Mouse (Mus musculus) forebrain, embryonic 13.5 days (tissue): Measurements from ENCODE around the gene Slc39a2. TPM values are rescaled to one million over a fixed set of nuclear protein-coding genes. Genes with fewer than 3 reads are reported as not detected.

Experiments
- ATAC-seq: fragments of 200-750 bp; cut with Nextera tagmentation; 2 replicates; pipeline ENCODE4 v1.8.0; 2017
- H3K27ac ChIP-seq: fragments of 300-500 bp; sonication (generic); 2 replicates; pipeline ENCODE4 v1.5.1; 2015; ENCODE audit warnings: inconsistent platforms, mild to moderate bottlenecking, moderate library complexity
- H3K27me3 ChIP-seq: fragments of 300-500 bp; sonication (generic); 2 replicates; pipeline ENCODE4 v1.6.1; 2015; ENCODE audit warnings: mild to moderate bottlenecking, inconsistent platforms
- H3K36me3 ChIP-seq: fragments of 300-500 bp; sonication (generic); 2 replicates; pipeline ENCODE4 v1.6.1; 2015; ENCODE audit warnings: mild to moderate bottlenecking, inconsistent platforms; ENCODE audit not compliant: poor library complexity, severe bottlenecking
- H3K4me1 ChIP-seq: fragments of 300-500 bp; sonication (generic); 2 replicates; pipeline ENCODE4 v1.6.1; 2015; ENCODE audit warnings: inconsistent platforms
- H3K4me2 ChIP-seq: fragments of 300-500 bp; sonication (generic); 2 replicates; pipeline ENCODE4 v1.6.1; 2015; ENCODE audit warnings: inconsistent platforms, mild to moderate bottlenecking, moderate library complexity
- H3K4me3 ChIP-seq: fragments of 300-500 bp; sonication (generic); 2 replicates; pipeline ENCODE4 v1.5.1; 2015; ENCODE audit warnings: mild to moderate bottlenecking, inconsistent platforms
- H3K9ac ChIP-seq: fragments of 300-500 bp; sonication (generic); 2 replicates; pipeline ENCODE4 v1.6.1; 2015; ENCODE audit warnings: mild to moderate bottlenecking, inconsistent platforms
- H3K9me3 ChIP-seq: fragments of 300-500 bp; sonication (generic); replicated peaks from 2 replicates; pipeline ENCODE4 v1.6.1; 2016; ENCODE audit warnings: inconsistent platforms
- WGBS: fragments of 180-500 bp; shearing (Covaris S2); methylation state at CpG from one replicate; pipeline ENCODE4 v1.1.7; 2015; 5-methylcytosine and 5-hydroxymethylcytosine counted together
- polyA plus RNA-seq: library from polyadenylated mRNA; unstranded; fragments of >200 nt; fragmentation: Nextera tagmentation; extraction: Ambion mirVana; gene quantifications from 2 replicates; pipeline ENCODE4 v1.2.1, GENCODE M21; 2015

Gene Slc39a2
- polyA plus RNA-seq, 1 experiment from 2014 or later = 1.3 TPM

- Histone ChIP-seq H3K9me3 (no peaks in the 10 kb centered on the region), H3K4me3 (no peak overlapping the region), H3K4me1 (no peaks in the 10 kb centered on the region), H3K27me3 (no peaks in the 10 kb centered on the region), H3K36me3 (peaks cover 18% of the 10 kb centered on the region; the same call in 1 of the 2 replicates), H3K4me2 (no peak overlapping the region), H3K27ac (no peak overlapping the region), H3K9ac (no peak overlapping the region)
- 73% methylated on average over 7 of the region's 7 CpGs for WGBS
- no peak for ATAC-seq
Observed at GRCm38 (mm10) chr14:51904706-51905105, 12.0 kb downstream of the Slc39a2 start.

DNA sequence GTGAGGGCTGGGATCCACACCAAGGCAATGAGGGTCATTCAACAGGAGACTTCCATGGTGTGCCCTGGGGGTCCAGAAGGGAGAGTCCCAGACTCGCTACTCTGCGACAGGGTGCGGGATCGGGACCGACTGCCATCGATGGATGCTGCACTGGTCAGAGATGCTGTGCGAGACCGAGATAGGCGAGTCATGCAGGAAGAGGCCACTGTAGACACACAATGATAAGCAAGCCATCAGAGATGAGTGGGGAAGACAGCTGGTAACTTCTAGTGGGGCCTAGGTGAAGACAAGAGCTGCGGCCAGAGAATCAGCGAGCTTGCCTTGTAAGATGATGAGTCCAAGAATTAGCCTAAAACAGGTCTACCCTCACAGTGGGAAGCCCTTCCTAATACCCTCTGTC lies 13.4 kb downstream of the Slc39a2 start:
- Histone ChIP-seq H3K4me2 (no peak overlapping the region), H3K4me1 (no peaks in the 10 kb centered on the region), H3K9ac (no peak overlapping the region), H3K36me3 (peaks cover 20% of the 10 kb centered on the region; the same call in 1 of the 2 replicates), H3K27ac (no peak overlapping the region), H3K4me3 (no peak overlapping the region), H3K27me3 (no peaks in the 10 kb centered on the region), H3K9me3 (no peaks in the 10 kb centered on the region)
- WGBS = 95% methylated on average over 11 of the region's 11 CpGs
- no peak for ATAC-seq

- Histone ChIP-seq H3K36me3 (peaks cover 16% of the 10 kb centered on the region; the same call in 1 of the 2 replicates), H3K9ac (no peak overlapping the region), H3K27me3 (0 out of 2 replicates have a peak, but pooled peaks cover 3% of the 10 kb centered on the region), H3K27ac (no peak overlapping the region), H3K4me1 (peaks cover 17% of the 10 kb centered on the region), H3K9me3 (no peaks in the 10 kb centered on the region), H3K4me3 (no peak overlapping the region), H3K4me2 (0 out of 2 replicates have a peak overlapping the region, but pooled peaks have one; percentile 86)
- ATAC-seq = no peak
- 84% methylated on average over 10 of the region's 10 CpGs for WGBS
Observed at GRCm38 (mm10) chr14:51911301-51911700, 18.6 kb downstream of the Slc39a2 start.

DNA sequence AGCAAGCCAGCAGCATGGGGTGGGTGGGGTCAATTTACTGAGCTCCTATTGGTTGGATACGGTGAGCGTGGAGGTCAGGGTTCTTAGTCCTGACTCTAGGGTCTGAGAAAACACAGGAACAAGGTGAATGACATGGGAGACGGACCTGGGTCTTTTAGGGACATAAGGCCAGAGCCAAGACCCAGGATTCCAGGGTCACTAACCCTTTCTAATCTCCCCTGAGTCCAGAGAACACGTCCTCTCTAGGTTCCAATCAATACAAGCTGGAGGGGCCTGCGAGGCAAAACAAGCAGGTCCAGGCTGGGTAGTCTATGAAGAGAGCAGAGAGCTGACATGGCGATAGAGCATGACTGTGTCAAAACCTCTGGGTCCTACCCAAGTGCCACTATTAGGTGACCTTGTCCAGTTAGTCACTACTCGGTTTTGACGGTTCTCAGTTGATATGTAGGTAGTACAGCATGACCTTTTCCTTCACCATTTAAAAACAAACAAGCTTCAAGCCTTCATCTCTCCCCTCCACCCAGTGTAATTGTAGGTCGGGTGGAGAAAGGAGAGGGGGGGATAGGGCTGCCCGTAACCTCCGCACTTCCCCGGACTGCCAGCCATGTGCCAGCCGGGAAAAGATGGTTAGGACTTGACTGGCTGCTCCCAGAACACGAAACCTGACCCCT lies 19.8 kb downstream of the Slc39a2 start:
- Histone ChIP-seq H3K4me1 (peaks cover 17% of the 10 kb centered on the region), H3K27me3 (0 out of 2 replicates have a peak, but pooled peaks cover 3% of the 10 kb centered on the region), H3K4me2 (peak overlapping the region; percentile 86), H3K9ac (peak overlapping the region; percentile 68), H3K36me3 (peaks cover 10% of the 10 kb centered on the region; the same call in 1 of the 2 replicates), H3K4me3 (peak overlapping the region; percentile 51), H3K27ac (peak overlapping the region; percentile 89), H3K9me3 (no peaks in the 10 kb centered on the region)
- 10% methylated on average over 14 of the region's 14 CpGs for WGBS
- peak; percentile 29 for ATAC-seq

- Histone ChIP-seq H3K36me3 (peaks cover 10% of the 10 kb centered on the region; the same call in 1 of the 2 replicates), H3K4me2 (peak overlapping the region; percentile 86), H3K27me3 (0 out of 2 replicates have a peak, but pooled peaks cover 3% of the 10 kb centered on the region), H3K9ac (peak overlapping the region; percentile 68), H3K9me3 (no peaks in the 10 kb centered on the region), H3K4me3 (peak overlapping the region; percentile 51), H3K4me1 (peaks cover 17% of the 10 kb centered on the region), H3K27ac (peak overlapping the region; percentile 89)
- peak; percentile 81 for ATAC-seq
- whole genome bisulfite sequencing = under 1% methylated on average over 55 of the region's 58 CpGs
Observed at GRCm38 (mm10) chr14:51913062-51913959, 20.6 kb downstream of the Slc39a2 start.

GRCm38 (mm10) chr14:51913960-51914762 lies 21.5 kb downstream of the Slc39a2 start, which contains the start of gene Ndrg2:
Gene Ndrg2 (minus strand): TSS chr14:51914158.
- H3K27me3 ChIP-seq = 0 out of 2 replicates have a peak, but pooled peaks cover 3% of the 10 kb centered on the region
- peak within 1 kb of the TSS; percentile 86 for H3K4me2 ChIP-seq
- peak within 1 kb of the TSS; percentile 51 for H3K4me3 ChIP-seq
- peaks cover 17% of the 10 kb centered on the region for H3K4me1 ChIP-seq
- peaks cover 7% of the 10 kb centered on the region; the same call in 1 of the 2 replicates for H3K36me3 ChIP-seq
- H3K27ac ChIP-seq = peak within 1 kb of the TSS; percentile 89
- H3K9me3 ChIP-seq = no peaks in the 10 kb centered on the region
- WGBS = 1% methylated on average over 20 of the region's 23 CpGs
- ATAC-seq = peak; percentile 75
- peak within 1 kb of the TSS; percentile 68 for H3K9ac ChIP-seq

GRCm38 (mm10) chr14:51915030-51915429 lies 22.3 kb downstream of the Slc39a2 start:
- H3K9ac ChIP-seq = no peak overlapping the region
- peak overlapping the region; percentile 86; the same call in 1 of the 2 replicates for H3K4me2 ChIP-seq
- H3K27ac ChIP-seq = peak overlapping the region; percentile 89
- H3K9me3 ChIP-seq = no peaks in the 10 kb centered on the region
- no peak for ATAC-seq
- no peaks in the 10 kb centered on the region for H3K36me3 ChIP-seq
- 0 out of 2 replicates have a peak, but pooled peaks cover 3% of the 10 kb centered on the region for H3K27me3 ChIP-seq
- H3K4me1 ChIP-seq = peaks cover 17% of the 10 kb centered on the region
- 23% methylated on average over 3 of the region's 3 CpGs for WGBS
- no peak overlapping the region for H3K4me3 ChIP-seq

- Histone ChIP-seq H3K9ac (no peak overlapping the region), H3K9me3 (no peaks in the 10 kb centered on the region), H3K27ac (no peak overlapping the region), H3K4me1 (peaks cover 17% of the 10 kb centered on the region), H3K27me3 (0 out of 2 replicates have a peak, but pooled peaks cover 3% of the 10 kb centered on the region), H3K4me2 (no peak overlapping the region), H3K4me3 (no peak overlapping the region), H3K36me3 (no peaks in the 10 kb centered on the region)
- ATAC-seq = no peak
- 94% methylated on average over 4 of the region's 4 CpGs for WGBS
Observed at GRCm38 (mm10) chr14:51916539-51916938, 23.9 kb downstream of the Slc39a2 start.

DNA sequence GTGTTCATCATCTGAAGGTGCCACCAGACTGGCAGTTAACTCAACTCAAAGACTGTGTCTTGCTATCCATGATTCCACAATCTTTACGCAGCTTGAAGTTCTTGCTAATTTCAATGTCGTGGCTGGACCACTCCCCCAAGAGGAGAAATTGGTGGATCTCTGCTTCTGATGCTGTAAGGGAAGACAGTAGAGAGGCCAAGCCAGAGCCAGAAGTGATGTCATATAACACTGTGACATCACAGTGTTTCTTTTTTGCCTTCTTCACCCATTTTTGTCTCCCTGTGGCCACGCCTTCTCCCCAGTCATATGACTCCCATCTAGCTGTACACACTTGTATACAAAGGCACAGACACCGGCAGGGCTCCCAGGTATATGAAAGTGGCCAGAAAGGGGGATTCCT lies 25.4 kb downstream of the Slc39a2 start, which contains the start of gene Tppp2:
Gene Tppp2 (plus strand): TSS at position 301 of the 400 bp plus-strand sequence.
- WGBS = 96% methylated on average over 4 of the region's 4 CpGs
- H3K4me1 ChIP-seq = peaks cover 23% of the 10 kb centered on the region
- H3K4me3 ChIP-seq = no peak within 1 kb of the TSS
- no peak within 1 kb of the TSS for H3K9ac ChIP-seq
- H3K4me2 ChIP-seq = no peak within 1 kb of the TSS
- no peaks in the 10 kb centered on the region for H3K27me3 ChIP-seq
- no peak for ATAC-seq
- H3K27ac ChIP-seq = no peak within 1 kb of the TSS
- no peaks in the 10 kb centered on the region for H3K9me3 ChIP-seq
- H3K36me3 ChIP-seq = no peaks in the 10 kb centered on the region

- Histone ChIP-seq H3K4me3 (no peak overlapping the region), H3K9me3 (no peaks in the 10 kb centered on the region), H3K4me1 (peaks cover 18% of the 10 kb centered on the region), H3K9ac (no peak overlapping the region), H3K36me3 (no peaks in the 10 kb centered on the region), H3K27me3 (no peaks in the 10 kb centered on the region), H3K27ac (no peak overlapping the region), H3K4me2 (no peak overlapping the region)
- no peak for ATAC-seq
- WGBS = 90% methylated on average over 4 of the region's 4 CpGs
Observed at GRCm38 (mm10) chr14:51918966-51919365, 26.3 kb downstream of the Slc39a2 start.
